Comparison of ENCODE assay signal across 27 mouse cellular contexts in the genomic region with DNA sequence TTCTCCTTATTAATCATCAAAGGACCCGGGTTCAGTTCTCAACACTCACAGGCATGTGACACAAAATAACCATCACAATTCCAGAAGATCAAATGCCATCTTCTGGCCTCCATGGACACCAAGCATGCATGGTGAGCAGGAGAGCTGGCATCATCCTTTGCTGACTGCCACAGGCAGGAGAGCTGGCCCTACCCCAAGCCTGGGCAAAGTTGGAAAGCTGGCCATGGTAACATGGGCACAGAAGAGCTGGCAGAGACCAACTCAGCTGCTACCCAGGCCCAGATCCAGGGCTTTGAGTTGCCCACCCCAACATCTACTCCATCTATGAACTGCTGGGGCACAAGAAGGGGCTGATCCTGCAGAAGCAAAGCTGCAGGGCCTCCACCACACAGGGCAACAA. TPM values are rescaled to one million over a fixed set of nuclear protein-coding genes. Genes with fewer than 3 reads are reported as not detected.
DNase-seq lines count a peak whose midpoint lies in the region; ATAC-seq lines count a peak whose summit lies in the region.
"Had no signal": no experiment of that assay in that cellular context is flagged by ENCODE, and none has a peak within 500 bp of the region (broad histone marks: within the 10 kb centered on the region; RNA-seq: fewer than 3 reads in every experiment).

No protein-coding gene starts in this region.

- peak; percentile 26 for DNase-seq in gastrocnemius, postnatal 10 days
- DNase-seq in gastrocnemius, postnatal 36 days, result no peak
- DNase-seq in left cerebral cortex, postnatal 4 days, result peak; percentile 67
- DNase-seq in left cerebral cortex, postnatal 25 days (ENCODE audit: low spot score in 2 of 2), result no peak
- DNase-seq: adrenal gland, postnatal 14 days; cerebellum, adult 11 months; cerebellum, adult 8-10 months; cerebellum, postnatal 25 days; embryo, embryonic 11 days; heart, adult 18-20 months; heart, postnatal 10 days; heart, postnatal 36 days; kidney, adult 18-20 months had no signal

- no peaks in the 10 kb centered on the region for H3K36me3 ChIP-seq in hindbrain, embryonic 16.5 days (ENCODE audit: control insufficient read depth, insufficient read depth, low read length)
- no peaks in the 10 kb centered on the region for H3K36me3 ChIP-seq in hindbrain, embryonic 13.5 days
- H3K36me3 ChIP-seq: embryonic facial prominence, embryonic 10.5 days; embryonic facial prominence, embryonic 13.5 days; forebrain, embryonic 12.5 days; forebrain, embryonic 15.5 days; heart, embryonic 12.5 days; heart, embryonic 15.5 days; hindbrain, embryonic 10.5 days; hindbrain, embryonic 15.5 days had no signal

- H3K4me2 ChIP-seq in hindbrain, embryonic 16.5 days (ENCODE audit: low read length), result no peak overlapping the region
- H3K4me2 ChIP-seq in hindbrain, embryonic 13.5 days, result no peak overlapping the region
- H3K4me2 ChIP-seq: embryonic facial prominence, embryonic 13.5 days; forebrain, embryonic 12.5 days; forebrain, embryonic 15.5 days; heart, embryonic 12.5 days; heart, embryonic 15.5 days; hindbrain, embryonic 15.5 days had no signal

- no peaks in the 10 kb centered on the region for H3K27me3 ChIP-seq in hindbrain, embryonic 16.5 days (replicated peaks; ENCODE audit: control insufficient read depth, insufficient read depth, low read length)
- H3K27me3 ChIP-seq in hindbrain, embryonic 13.5 days, result no peaks in the 10 kb centered on the region
- H3K27me3 ChIP-seq: embryonic facial prominence, embryonic 13.5 days; forebrain, embryonic 12.5 days; forebrain, embryonic 15.5 days; heart, embryonic 12.5 days; heart, embryonic 15.5 days; hindbrain, embryonic 15.5 days had no signal

- no peak overlapping the region for H3K9ac ChIP-seq in hindbrain, embryonic 16.5 days (ENCODE audit: low read depth, low read length)
- H3K9ac ChIP-seq in hindbrain, embryonic 13.5 days, result no peak overlapping the region
- H3K9ac ChIP-seq: embryonic facial prominence, embryonic 13.5 days; forebrain, embryonic 12.5 days; forebrain, embryonic 15.5 days; heart, embryonic 12.5 days; heart, embryonic 15.5 days; hindbrain, embryonic 15.5 days had no signal

- H3K4me1 ChIP-seq in hindbrain, embryonic 16.5 days (ENCODE audit: control insufficient read depth, insufficient read depth, low read depth, low read length), result no peaks in the 10 kb centered on the region
- 0 out of 2 replicates have a peak, but pooled peaks cover under 1% of the 10 kb centered on the region for H3K4me1 ChIP-seq in hindbrain, embryonic 13.5 days (replicated peaks)
- H3K4me1 ChIP-seq: embryonic facial prominence, embryonic 10.5 days; forebrain, embryonic 12.5 days; forebrain, embryonic 15.5 days; heart, embryonic 12.5 days; heart, embryonic 15.5 days; hindbrain, embryonic 10.5 days; hindbrain, embryonic 15.5 days had no signal

- no peak overlapping the region for H3K4me3 ChIP-seq in hindbrain, embryonic 16.5 days (ENCODE audit: low read length)
- no peak overlapping the region for H3K4me3 ChIP-seq in hindbrain, embryonic 13.5 days
- H3K4me3 ChIP-seq: embryonic facial prominence, embryonic 10.5 days; embryonic facial prominence, embryonic 13.5 days; erythroblast, embryonic 14.5 days; forebrain, embryonic 12.5 days; forebrain, embryonic 15.5 days; heart, embryonic 12.5 days; heart, embryonic 15.5 days; hindbrain, embryonic 10.5 days; hindbrain, embryonic 15.5 days had no signal

- H3K27ac ChIP-seq in hindbrain, embryonic 16.5 days (ENCODE audit: low read depth, low read length), result no peak overlapping the region
- no peak overlapping the region for H3K27ac ChIP-seq in hindbrain, embryonic 13.5 days
- H3K27ac ChIP-seq: embryonic facial prominence, embryonic 10.5 days; embryonic facial prominence, embryonic 13.5 days; forebrain, embryonic 12.5 days; forebrain, embryonic 15.5 days; heart, embryonic 15.5 days; hindbrain, embryonic 10.5 days; hindbrain, embryonic 15.5 days had no signal

- ATAC-seq in hindbrain, embryonic 16.5 days, result peak; percentile 67
- no peak for ATAC-seq in hindbrain, embryonic 13.5 days (ENCODE audit: low FRiP score)
- ATAC-seq: CD4-positive, CD25-positive, alpha-beta regulatory T cell, adult 4 months; forebrain, embryonic 15.5 days; inflammation-experienced regulatory T-cells, adult 6 months; intestine, embryonic 16.5 days had no signal

- WGBS in hindbrain, embryonic 16.5 days, result 97% methylated on average over 1 of the region's 1 CpGs
- 97% methylated on average over 1 of the region's 1 CpGs for WGBS in hindbrain, embryonic 13.5 days

- intact Hi-C loops in gastrocnemius, postnatal 36 days (cut with DNase I), result no loop called here
- intact Hi-C loops in left cerebral cortex, postnatal 4 days (cut with DNase I), result no loop called here
- intact Hi-C loops in left cerebral cortex, postnatal 25 days (cut with DNase I), result no loop called here

- no peaks in the 10 kb centered on the region for H3K9me3 ChIP-seq in hindbrain, embryonic 16.5 days (ENCODE audit: control insufficient read depth, low read length)
- H3K9me3 ChIP-seq in hindbrain, embryonic 13.5 days, result no peaks in the 10 kb centered on the region
- H3K9me3 ChIP-seq: embryonic facial prominence, embryonic 10.5 days; embryonic facial prominence, embryonic 13.5 days; forebrain, embryonic 12.5 days; forebrain, embryonic 15.5 days; heart, embryonic 12.5 days; heart, embryonic 15.5 days; hindbrain, embryonic 10.5 days; hindbrain, embryonic 15.5 days had no signal

RNA-seq across cellular contexts. Expression of gene Rab3gap2, which starts 59.1 kb away (rescaled TPM):
- 10 to 100 TPM; 16.5 to 22.5 TPM for total RNA-seq in gastrocnemius, postnatal 10 days (2021)
- total RNA-seq in gastrocnemius, postnatal 36 days (2021), result 10 to 100 TPM; 14.7 to 17.1 TPM
- polyA plus RNA-seq in hindbrain, embryonic 16.5 days (2015; fragmentation: Nextera tagmentation; extraction: Ambion mirVana), result 21.8 and 25.2 TPM in 2 replicates
- 25.4 and 25.6 TPM in 2 replicates for polyA plus RNA-seq in hindbrain, embryonic 13.5 days (2015; fragmentation: Nextera tagmentation; extraction: Ambion mirVana)
- 10 to 100 TPM; 51.9 to 52.7 TPM for total RNA-seq in left cerebral cortex, postnatal 4 days (2021)
- 10 to 100 TPM; 71.6 to 74.2 TPM for total RNA-seq in left cerebral cortex, postnatal 25 days (2021)

Comparison
In these comparisons a context has a peak if more than half of its experiments do, and no peak if none do; other contexts are left out.
1. DNase-seq: peak in gastrocnemius, postnatal 10 days (single experiment) and left cerebral cortex, postnatal 4 days (single experiment); none in gastrocnemius, postnatal 36 days (0 of 2) and left cerebral cortex, postnatal 25 days (0 of 2).